Mouse (Mus musculus): ENCODE results near the gene Gli3.

DNA sequence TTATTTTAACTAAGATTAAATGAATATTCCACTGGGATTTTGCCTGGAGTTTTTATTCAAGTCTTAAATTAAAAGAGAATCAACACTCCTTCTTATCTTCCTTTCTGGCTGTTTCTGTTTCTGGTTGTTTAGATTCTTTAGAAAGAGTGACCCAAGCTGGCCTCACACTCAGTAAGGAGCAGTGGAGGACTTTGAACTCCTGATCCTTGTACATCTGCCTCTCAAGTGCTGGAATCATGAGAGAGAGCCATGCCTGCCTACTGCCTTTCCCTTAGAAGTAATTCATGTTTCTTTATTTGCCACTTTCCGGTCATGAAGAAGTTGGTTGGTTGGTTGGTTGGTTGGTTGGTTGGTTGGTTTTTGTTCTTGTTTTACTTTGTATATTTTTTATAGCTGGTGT, 218.5 kb downstream of the Gli3 start:
- TF ChIP-seq POLR2A (IDR thresholded peaks at IDR 0.05; ENCODE audit: extremely low read depth, insufficient read depth, low read length), result no peak
- TF ChIP-seq CTCF (IDR thresholded peaks at IDR 0.05; ENCODE audit: low read depth, low read length), result no peak
